Mouse (Mus musculus) erythroblast, embryonic 14.5 days (primary cell): ENCODE measurements around the gene Bcl6b. TPM values are rescaled to one million over a fixed set of nuclear protein-coding genes. Genes with fewer than 3 reads are reported as not detected.
A peak's percentile ranks its signal among the peaks of the same experiment; 100 is the strongest.

Experiments used
- H3K27me3 ChIP-seq: 2 replicates; pipeline ENCODE4 v1.6.1; 2012; ENCODE audit warnings: inconsistent platforms; ENCODE audit not compliant: control insufficient read depth
- H3K36me3 ChIP-seq: 2 replicates; pipeline ENCODE4 v1.6.1; 2012; ENCODE audit warnings: mild to moderate bottlenecking, inconsistent platforms; ENCODE audit not compliant: control insufficient read depth
- H3K4me1 ChIP-seq: 2 replicates; pipeline ENCODE4 v1.6.1; 2012; ENCODE audit warnings: inconsistent platforms; ENCODE audit not compliant: control insufficient read depth
- H3K4me3 ChIP-seq: replicated peaks from 2 replicates; pipeline ENCODE3; 2012; ENCODE audit warnings: moderate library complexity, mild to moderate bottlenecking, inconsistent platforms
- H3K9me3 ChIP-seq: 2 replicates; pipeline ENCODE4 v1.6.1; 2012; ENCODE audit warnings: low read length, inconsistent platforms, mixed read lengths; ENCODE audit not compliant: control insufficient read depth
- GATA1 ChIP-seq: IDR thresholded peaks from 2 replicates; pipeline ENCODE4 v1.6.1; 2012; ENCODE audit warnings: low read length, inconsistent platforms, mixed read lengths
- TAL1 ChIP-seq: IDR thresholded peaks from 3 replicates; pipeline ENCODE4 v1.6.1; 2012; ENCODE audit warnings: low read length, inconsistent platforms, mixed read lengths
- polyA plus RNA-seq: library from polyadenylated mRNA; stranded (reverse); fragments of >175 nt; gene quantifications from 2 replicates; pipeline ENCODE4 v1.2.3, GENCODE M21; 2012

Bcl6b gene
- polyA plus RNA-seq, 1 experiment = 0.06 TPM

GRCm38 (mm10) chr11:70235254-70235900 is 5.8 kb upstream of the Bcl6b start:
- H3K4me1 ChIP-seq = peaks cover 71% of the 10 kb centered on the region
- H3K27me3 ChIP-seq = peaks cover 3% of the 10 kb centered on the region
- TF ChIP-seq TAL1 (no peak), GATA1 (no peak)
- peaks cover 34% of the 10 kb centered on the region for H3K36me3 ChIP-seq
- H3K4me3 ChIP-seq = no peak overlapping the region
- no peaks in the 10 kb centered on the region for H3K9me3 ChIP-seq

GRCm38 (mm10) chr11:70234497-70234896 is 4.9 kb upstream of the Bcl6b start:
- peaks cover 74% of the 10 kb centered on the region for H3K4me1 ChIP-seq
- H3K4me3 ChIP-seq = no peak overlapping the region

GRCm38 (mm10) chr11:70234037-70234436 is 4.4 kb upstream of the Bcl6b start:
- peaks cover 34% of the 10 kb centered on the region for H3K36me3 ChIP-seq
- H3K4me1 ChIP-seq = peaks cover 75% of the 10 kb centered on the region
- no peaks in the 10 kb centered on the region for H3K9me3 ChIP-seq
- no peak overlapping the region for H3K4me3 ChIP-seq
- no peak for TF ChIP-seq TAL1
- no peak for TF ChIP-seq GATA1
- H3K27me3 ChIP-seq = peaks cover 16% of the 10 kb centered on the region

More at GRCm38 (mm10) chr11:70234497-70234896, 4.9 kb upstream of the Bcl6b start:
- H3K9me3 ChIP-seq = no peaks in the 10 kb centered on the region
- no peak for TF ChIP-seq TAL1
- peaks cover 11% of the 10 kb centered on the region for H3K27me3 ChIP-seq
- peaks cover 34% of the 10 kb centered on the region for H3K36me3 ChIP-seq

GRCm38 (mm10) chr11:70233016-70233415 is 3.4 kb upstream of the Bcl6b start:
- Histone ChIP-seq H3K4me3 (no peak overlapping the region), H3K4me1 (peaks cover 75% of the 10 kb centered on the region)

GRCm38 (mm10) chr11:70232546-70232945 is 2.9 kb upstream of the Bcl6b start:
- Histone ChIP-seq H3K36me3 (peaks cover 30% of the 10 kb centered on the region), H3K4me1 (peaks cover 80% of the 10 kb centered on the region), H3K4me3 (peak overlapping the region; percentile 14), H3K27me3 (peaks cover 25% of the 10 kb centered on the region), H3K9me3 (no peaks in the 10 kb centered on the region)
- TF ChIP-seq GATA1 (no peak), TAL1 (no peak)

More at GRCm38 (mm10) chr11:70233016-70233415, 3.4 kb upstream of the Bcl6b start:
- Histone ChIP-seq H3K9me3 (no peaks in the 10 kb centered on the region), H3K36me3 (peaks cover 32% of the 10 kb centered on the region), H3K27me3 (peaks cover 25% of the 10 kb centered on the region)
- no peak for TF ChIP-seq TAL1
- TF ChIP-seq GATA1 = no peak

- TF ChIP-seq GATA1 (no peak), TAL1 (no peak)
- peak overlapping the region; percentile 60 for H3K4me3 ChIP-seq
- H3K4me1 ChIP-seq = peaks cover 80% of the 10 kb centered on the region
These were observed 685 bp upstream of the Bcl6b start for GRCm38 (mm10) chr11:70230239-70230727.

GRCm38 (mm10) chr11:70228828-70229227 is 770 bp downstream of the Bcl6b start:
- H3K27me3 ChIP-seq = peaks cover 41% of the 10 kb centered on the region

More at GRCm38 (mm10) chr11:70230239-70230727, 685 bp upstream of the Bcl6b start:
- Histone ChIP-seq H3K36me3 (peaks cover 17% of the 10 kb centered on the region), H3K9me3 (no peaks in the 10 kb centered on the region), H3K27me3 (peaks cover 41% of the 10 kb centered on the region)

GRCm38 (mm10) chr11:70227661-70228245 is 1.8 kb downstream of the Bcl6b start:
- Histone ChIP-seq H3K36me3 (peaks cover 16% of the 10 kb centered on the region), H3K27me3 (peaks cover 41% of the 10 kb centered on the region), H3K4me1 (peaks cover 89% of the 10 kb centered on the region), H3K9me3 (no peaks in the 10 kb centered on the region), H3K4me3 (peak overlapping the region; percentile 60)
- no peak for TF ChIP-seq TAL1

More at GRCm38 (mm10) chr11:70228828-70229227, 770 bp downstream of the Bcl6b start:
- Histone ChIP-seq H3K36me3 (peaks cover 10% of the 10 kb centered on the region), H3K9me3 (no peaks in the 10 kb centered on the region), H3K4me1 (peaks cover 80% of the 10 kb centered on the region), H3K4me3 (peak overlapping the region; percentile 60)
- no peak for TF ChIP-seq TAL1
- TF ChIP-seq GATA1 = peak; percentile 23; the same call in 1 of the 2 replicates

GRCm38 (mm10) chr11:70227126-70227525 is 2.5 kb downstream of the Bcl6b start:
- TF ChIP-seq GATA1 = no peak
- no peak for TF ChIP-seq TAL1
- peaks cover 41% of the 10 kb centered on the region for H3K27me3 ChIP-seq
- H3K9me3 ChIP-seq = no peaks in the 10 kb centered on the region
- H3K4me3 ChIP-seq = peak overlapping the region; percentile 44
- H3K4me1 ChIP-seq = peaks cover 89% of the 10 kb centered on the region
- peaks cover 20% of the 10 kb centered on the region for H3K36me3 ChIP-seq
